Mouse (Mus musculus) ES-CJ7 (cell line): ENCODE data around the gene Gstp1.
"Not testable (repeated sequence)": the region's sequence is repeated elsewhere in the genome, so short reads cannot be mapped to it uniquely, and the experiment has no call there.

Experiments used
- DNase-seq: peaks from one replicate; pipeline ENCODE4 v3.0.0; 2011; ENCODE audit warnings: low read depth, low spot score

The Gstp1 gene

GRCm38 (mm10) chr19:4037788-4038232, at the start of gene Gstp1:
Gene Gstp1, minus strand, starts transcription at chr19:4037985.
- peak; percentile 70 for DNase-seq

GRCm38 (mm10) chr19:4087090-4087489, 49.3 kb upstream of the Gstp1 start:
- DNase-seq: no peak

- no peak for DNase-seq
Measured at GRCm38 (mm10) chr19:4086156-4086555, 48.4 kb upstream of the Gstp1 start.

- no peak for DNase-seq
Measured at GRCm38 (mm10) chr19:4084984-4085383, 47.2 kb upstream of the Gstp1 start.

GRCm38 (mm10) chr19:4083826-4084225, 46.0 kb upstream of the Gstp1 start:
- no peak for DNase-seq

GRCm38 (mm10) chr19:4083316-4083715, 45.5 kb upstream of the Gstp1 start:
- no peak for DNase-seq

- no peak for DNase-seq
Measured at GRCm38 (mm10) chr19:4082219-4082965, 44.6 kb upstream of the Gstp1 start.

GRCm38 (mm10) chr19:4081394-4081793, 43.6 kb upstream of the Gstp1 start, which contains the start of gene Cabp2:
Gene Cabp2, plus strand, starts transcription at chr19:4081578.
- DNase-seq: no peak

GRCm38 (mm10) chr19:4080511-4081009, 42.8 kb upstream of the Gstp1 start:
- no peak for DNase-seq

- no peak for DNase-seq
Measured at GRCm38 (mm10) chr19:4079594-4079993, 41.8 kb upstream of the Gstp1 start.

- no peak for DNase-seq
Measured at GRCm38 (mm10) chr19:4075531-4075930, 37.7 kb upstream of the Gstp1 start.

- no peak for DNase-seq
Measured at GRCm38 (mm10) chr19:4072706-4073424, 35.1 kb upstream of the Gstp1 start.

- no peak for DNase-seq
Measured at GRCm38 (mm10) chr19:4071406-4071805, 33.6 kb upstream of the Gstp1 start.

GRCm38 (mm10) chr19:4070756-4071155, 33.0 kb upstream of the Gstp1 start:
- DNase-seq: no peak

- no peak for DNase-seq
Measured at GRCm38 (mm10) chr19:4070311-4070710, 32.5 kb upstream of the Gstp1 start.

GRCm38 (mm10) chr19:4068717-4069410, 31.1 kb upstream of the Gstp1 start:
- no peak for DNase-seq

- not testable (repeated sequence) for DNase-seq
Measured at GRCm38 (mm10) chr19:4068242-4068641, 30.5 kb upstream of the Gstp1 start.

- no peak for DNase-seq
Measured at GRCm38 (mm10) chr19:4066877-4067276, 29.1 kb upstream of the Gstp1 start.

- DNase-seq: no peak
Measured at GRCm38 (mm10) chr19:4066280-4066679, 28.5 kb upstream of the Gstp1 start.

GRCm38 (mm10) chr19:4064501-4064900, 26.7 kb upstream of the Gstp1 start:
- not testable (repeated sequence) for DNase-seq

GRCm38 (mm10) chr19:4063357-4063756, 25.6 kb upstream of the Gstp1 start:
- not testable (repeated sequence) for DNase-seq

GRCm38 (mm10) chr19:4060899-4061465, 23.2 kb upstream of the Gstp1 start:
- no peak for DNase-seq
